Mouse (Mus musculus) left cerebral cortex, adult 8-10 months (tissue): ENCODE results near the gene Prkar1b. TPM values are rescaled to one million over a fixed set of nuclear protein-coding genes. Genes with fewer than 3 reads are reported as not detected.
A peak's percentile ranks its signal among the peaks of the same experiment; 100 is the strongest.

Source experiments
- DNase-seq, 2 experiments: peaks; one replicate each; pipeline ENCODE4 v3.0.0; 2022; ENCODE audit warnings: low spot score in 2 of 2
- total RNA-seq, 4 experiments: library from RNA; stranded (reverse); gene quantifications; 2 replicates each; pipeline ENCODE4 v1.2.4; 2022

Gene Prkar1b
- total RNA-seq, 4 experiments from 2014 or later, result 670 to 720 (median 701) TPM

- peak in 1 of 2 experiments; percentile 11 for DNase-seq
These were observed 3.2 kb downstream of the Prkar1b start for GRCm38 (mm10) chr5:139146476-139147075.

- DNase-seq, result peak in 1 of 2 experiments; percentile 7
These were observed 4.1 kb downstream of the Prkar1b start for GRCm38 (mm10) chr5:139145726-139146125.

GRCm38 (mm10) chr5:139143890-139144289 lies 5.9 kb downstream of the Prkar1b start:
- DNase-seq, result peak in 1 of 2 experiments; percentile 9

GRCm38 (mm10) chr5:139141326-139141725 lies 8.5 kb downstream of the Prkar1b start:
- DNase-seq, result no peak

- no peak for DNase-seq
These were observed 9.2 kb downstream of the Prkar1b start for GRCm38 (mm10) chr5:139140589-139140988.

GRCm38 (mm10) chr5:139138926-139139472 lies 10.8 kb downstream of the Prkar1b start:
- DNase-seq, result no peak

GRCm38 (mm10) chr5:139138261-139138925 lies 11.4 kb downstream of the Prkar1b start:
- DNase-seq, result peak; percentile 47 to 87

- DNase-seq, result no peak
These were observed 12.6 kb downstream of the Prkar1b start for GRCm38 (mm10) chr5:139137176-139137575.

- DNase-seq, result no peak
These were observed 13.5 kb downstream of the Prkar1b start for GRCm38 (mm10) chr5:139136341-139136740.

GRCm38 (mm10) chr5:139134501-139134900 lies 15.3 kb downstream of the Prkar1b start:
- no peak for DNase-seq

GRCm38 (mm10) chr5:139130351-139130750 lies 19.4 kb downstream of the Prkar1b start:
- no peak for DNase-seq

- DNase-seq, result peak; percentile 49 to 60
These were observed 20.1 kb downstream of the Prkar1b start for GRCm38 (mm10) chr5:139129572-139130151.

GRCm38 (mm10) chr5:139129078-139129477 lies 20.7 kb downstream of the Prkar1b start:
- DNase-seq, result no peak

- no peak for DNase-seq
These were observed 21.2 kb downstream of the Prkar1b start for GRCm38 (mm10) chr5:139128476-139129065.

- DNase-seq, result no peak
These were observed 24.1 kb downstream of the Prkar1b start for GRCm38 (mm10) chr5:139125717-139126116.

- DNase-seq, result no peak
These were observed 30.9 kb downstream of the Prkar1b start for GRCm38 (mm10) chr5:139118961-139119276.

GRCm38 (mm10) chr5:139118139-139118960 lies 31.5 kb downstream of the Prkar1b start:
- no peak for DNase-seq

- DNase-seq, result no peak
These were observed 34.3 kb downstream of the Prkar1b start for GRCm38 (mm10) chr5:139115507-139115906.

GRCm38 (mm10) chr5:139114876-139115275 lies 34.9 kb downstream of the Prkar1b start:
- no peak for DNase-seq

- no peak for DNase-seq
These were observed 37.4 kb downstream of the Prkar1b start for GRCm38 (mm10) chr5:139112418-139112817.

GRCm38 (mm10) chr5:139111991-139112390 lies 37.8 kb downstream of the Prkar1b start:
- DNase-seq, result peak in 1 of 2 experiments; percentile 47
